Mouse (Mus musculus): ENCODE results near the gene Tbc1d1.

Tbc1d1 gene

DNA sequence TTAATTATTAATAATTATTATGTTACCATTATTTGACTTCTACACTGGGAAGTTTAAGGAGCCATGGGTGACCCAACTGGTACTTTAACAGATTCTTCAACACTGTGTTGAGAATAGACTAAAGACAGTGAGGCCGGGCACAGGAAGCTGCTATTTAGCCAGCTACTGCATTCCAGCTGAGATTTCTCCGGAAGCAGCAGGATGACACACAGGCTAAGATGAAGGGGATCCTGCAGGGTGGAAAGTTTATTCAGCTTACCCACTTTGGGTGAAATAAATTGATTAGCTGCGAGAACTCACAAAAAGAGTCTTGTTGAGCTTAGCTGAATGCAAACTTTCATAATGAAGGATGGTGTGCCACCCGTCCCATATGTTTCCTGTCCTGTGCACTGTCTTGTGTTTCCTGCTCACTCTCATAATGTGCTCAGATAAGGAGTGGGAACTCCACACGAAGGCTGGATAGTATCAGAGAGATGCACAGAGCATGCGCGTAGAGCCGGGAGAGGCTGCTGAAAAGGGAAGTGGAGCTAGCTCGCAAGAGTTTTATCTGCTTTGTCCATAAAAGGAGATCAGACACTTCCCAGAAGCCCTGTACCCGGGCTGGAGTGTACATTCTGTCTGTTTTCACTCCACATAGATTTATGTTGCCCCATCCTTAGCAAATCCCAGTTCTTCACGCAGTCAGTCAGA lies at the start of gene Tbc1d1:
Gene Tbc1d1 (plus strand): TSS at position 445 of the 690 bp plus-strand sequence.
- no peak for DNase-seq (ENCODE audit: low read depth, low spot score)

DNA sequence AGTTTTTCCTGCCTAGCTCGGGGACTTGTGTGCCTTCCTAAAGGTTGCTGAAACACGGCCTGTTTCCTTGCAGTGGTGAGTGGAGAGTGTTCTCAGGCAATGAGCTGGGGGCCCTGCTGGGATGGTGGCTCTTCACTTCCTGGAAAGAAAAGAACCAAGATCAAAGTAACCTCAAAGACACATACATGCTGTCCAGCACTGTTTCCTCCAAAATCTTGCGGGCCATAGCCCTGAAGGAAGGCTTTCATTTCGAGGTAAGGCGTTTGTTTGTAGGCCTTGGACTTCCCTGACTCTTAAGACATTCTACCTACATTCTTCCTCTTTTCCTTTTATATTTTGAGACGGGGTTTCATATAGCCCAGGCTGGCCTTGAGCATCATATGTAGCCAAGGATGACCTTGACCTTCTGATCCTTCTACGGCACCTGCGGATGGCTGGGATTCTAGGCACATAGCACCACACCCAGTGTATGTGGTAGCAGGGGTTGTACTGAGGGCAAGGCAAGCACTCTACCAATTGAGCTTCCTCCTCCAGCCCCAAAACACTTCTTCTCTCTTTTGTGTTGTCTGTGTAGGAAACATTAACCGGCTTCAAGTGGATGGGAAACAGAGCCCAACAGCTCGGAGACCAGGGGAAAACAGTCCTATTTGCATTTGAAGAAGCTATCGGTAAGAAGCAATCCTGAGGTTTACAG lies 48.4 kb upstream of the Tbc1d1 start:
- no peak for DNase-seq (ENCODE audit: low read depth, low spot score)

GRCm38 (mm10) chr5:64109217-64109616 lies 46.9 kb upstream of the Tbc1d1 start:
- no peak for DNase-seq (ENCODE audit: low read depth, low spot score)

- DNase-seq (ENCODE audit: low read depth, low spot score): no peak
Measured at GRCm38 (mm10) chr5:64112360-64112759, 43.7 kb upstream of the Tbc1d1 start.

GRCm38 (mm10) chr5:64114210-64114609 lies 41.9 kb upstream of the Tbc1d1 start:
- no peak for DNase-seq (ENCODE audit: low read depth, low spot score)

DNA sequence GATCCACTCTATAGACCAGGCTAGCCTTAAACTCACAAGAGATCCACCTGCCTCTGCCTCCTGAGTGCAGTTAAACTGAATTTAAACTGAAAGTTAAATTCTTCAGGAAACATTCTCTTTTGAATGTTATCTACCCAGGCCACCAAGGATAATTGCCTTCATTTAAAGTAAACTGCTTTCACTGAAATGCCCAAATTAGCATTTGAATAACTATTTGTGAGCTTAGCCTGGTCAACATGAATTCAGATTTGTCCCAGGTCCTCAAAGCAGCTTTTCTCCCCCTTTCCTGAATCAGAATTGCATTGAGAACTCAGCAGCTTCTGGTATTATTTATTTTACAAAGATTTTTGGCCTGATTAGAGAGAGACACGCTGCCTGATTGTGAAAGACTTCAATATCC lies 38.9 kb upstream of the Tbc1d1 start:
- no peak for DNase-seq (ENCODE audit: low read depth, low spot score)

DNA sequence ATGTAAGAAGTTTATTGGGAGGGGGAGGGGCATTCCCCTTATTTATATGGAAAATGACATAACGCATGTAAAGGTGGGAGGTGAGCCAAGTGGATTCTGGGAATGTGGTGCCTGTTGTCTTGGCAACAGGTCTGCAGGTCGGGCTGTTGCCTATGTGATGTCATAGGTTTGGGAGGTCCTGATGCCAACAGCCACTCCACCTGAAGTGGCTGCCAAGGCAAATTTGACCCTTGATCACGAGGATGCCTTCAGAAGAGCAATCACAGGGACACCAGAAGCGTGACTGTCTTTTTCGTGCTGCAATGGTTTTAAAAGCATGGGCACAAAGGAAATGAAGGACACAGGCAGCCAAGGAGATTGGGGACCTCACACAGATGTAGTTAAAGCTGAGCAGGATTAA lies 30.3 kb upstream of the Tbc1d1 start:
- DNase-seq (ENCODE audit: low read depth, low spot score): no peak

DNA sequence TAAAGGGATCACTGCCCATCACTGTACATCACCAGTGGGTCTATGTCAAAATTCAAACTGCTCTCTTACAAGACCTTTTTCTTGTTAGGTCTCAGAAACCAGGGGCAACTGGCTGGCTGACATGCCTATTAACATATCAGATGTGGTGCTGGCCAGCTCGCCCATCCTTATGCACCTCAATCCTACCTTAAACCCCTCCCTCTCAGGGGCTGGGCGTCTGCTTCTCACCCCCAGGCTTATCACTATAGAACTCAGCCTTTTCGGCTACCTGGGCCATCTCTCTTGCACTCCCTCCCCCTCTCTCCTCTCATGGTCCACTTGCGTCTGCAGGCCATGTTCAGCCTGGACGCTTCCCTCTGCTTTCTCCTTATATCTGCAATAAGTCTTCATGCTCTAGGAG lies 24.6 kb upstream of the Tbc1d1 start:
- no peak for DNase-seq (ENCODE audit: low read depth, low spot score)

- no peak for DNase-seq (ENCODE audit: low read depth, low spot score)
Measured at GRCm38 (mm10) chr5:64133901-64134300, 22.2 kb upstream of the Tbc1d1 start.

GRCm38 (mm10) chr5:64136325-64136724 lies 19.8 kb upstream of the Tbc1d1 start:
- DNase-seq (ENCODE audit: low read depth, low spot score): no peak

GRCm38 (mm10) chr5:64140202-64140601 lies 15.9 kb upstream of the Tbc1d1 start:
- no peak for DNase-seq (ENCODE audit: low read depth, low spot score)

DNA sequence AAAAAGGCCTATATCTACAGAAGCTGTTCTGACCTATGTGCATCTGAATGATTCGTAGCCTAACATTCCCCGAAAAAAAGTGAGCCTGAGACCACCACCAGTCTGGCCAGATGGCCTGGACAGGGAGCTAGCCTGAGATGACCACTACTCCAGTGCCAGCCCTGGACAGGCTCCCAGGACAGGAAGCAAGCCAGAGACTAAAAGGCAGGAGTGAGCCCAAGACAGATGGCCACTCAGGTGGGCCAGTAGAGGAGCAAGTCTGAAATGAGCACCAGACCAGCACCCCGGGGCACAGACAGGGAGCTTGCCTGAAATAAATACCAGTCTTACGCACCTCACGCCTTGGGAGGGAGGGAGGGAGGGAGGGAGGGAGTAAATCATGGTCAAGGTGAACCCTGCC lies 11.8 kb upstream of the Tbc1d1 start:
- no peak for DNase-seq (ENCODE audit: low read depth, low spot score)

- no peak for DNase-seq (ENCODE audit: low read depth, low spot score)
Measured at GRCm38 (mm10) chr5:64146384-64147005, 9.6 kb upstream of the Tbc1d1 start.

DNA sequence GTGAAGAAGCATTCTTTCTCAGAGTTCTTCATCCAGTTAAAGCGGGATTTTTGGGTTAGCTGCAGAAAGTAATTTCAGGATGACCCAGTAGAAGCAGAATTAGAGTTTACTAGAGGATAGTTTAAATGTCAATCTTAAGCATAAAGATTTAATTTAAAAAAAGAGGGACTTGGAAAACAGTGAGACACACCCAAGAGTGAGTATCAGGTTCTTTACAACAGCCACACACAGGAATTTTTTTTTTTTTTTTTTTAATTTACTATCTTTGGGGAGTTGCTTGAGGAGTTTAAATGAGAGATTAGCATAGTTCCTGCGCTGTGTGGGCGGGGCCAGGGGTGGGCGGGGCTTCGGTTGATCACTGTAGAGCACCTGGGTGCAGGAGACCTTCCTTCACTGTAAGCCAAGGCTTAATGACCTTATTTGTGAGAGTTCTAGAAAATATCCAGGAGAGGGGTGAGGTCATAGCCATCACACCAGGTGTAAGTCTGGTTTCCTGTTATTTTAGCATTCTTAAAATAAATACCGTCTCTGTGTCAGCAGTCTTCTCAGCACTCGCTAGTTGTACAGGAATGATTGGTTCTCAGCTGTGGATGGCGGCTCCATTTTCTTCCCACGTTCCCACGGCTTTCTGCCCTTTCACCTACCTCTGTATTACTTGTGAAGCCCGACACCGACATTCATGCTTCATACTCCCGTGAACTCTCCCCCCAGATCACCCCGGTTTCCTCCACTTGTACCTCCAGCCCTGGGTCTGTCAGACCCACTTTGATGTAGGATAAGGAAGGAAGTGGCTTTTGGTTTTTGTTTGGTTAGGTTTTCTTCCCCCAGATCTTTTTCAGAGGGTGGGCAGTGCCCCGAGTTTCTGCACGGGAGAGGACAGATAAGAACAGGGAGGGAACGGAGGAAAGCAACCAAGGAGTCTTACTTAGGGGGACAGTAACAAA lies 6.6 kb upstream of the Tbc1d1 start:
- no peak for DNase-seq (ENCODE audit: low read depth, low spot score)

GRCm38 (mm10) chr5:64153319-64153718 lies 2.8 kb upstream of the Tbc1d1 start:
- DNase-seq (ENCODE audit: low read depth, low spot score): no peak

- DNase-seq (ENCODE audit: low read depth, low spot score): no peak
Measured at GRCm38 (mm10) chr5:64156579-64156978, 474 bp downstream of the Tbc1d1 start.

- DNase-seq (ENCODE audit: low read depth, low spot score): no peak
Measured at GRCm38 (mm10) chr5:64157926-64158325, 1.8 kb downstream of the Tbc1d1 start.

DNA sequence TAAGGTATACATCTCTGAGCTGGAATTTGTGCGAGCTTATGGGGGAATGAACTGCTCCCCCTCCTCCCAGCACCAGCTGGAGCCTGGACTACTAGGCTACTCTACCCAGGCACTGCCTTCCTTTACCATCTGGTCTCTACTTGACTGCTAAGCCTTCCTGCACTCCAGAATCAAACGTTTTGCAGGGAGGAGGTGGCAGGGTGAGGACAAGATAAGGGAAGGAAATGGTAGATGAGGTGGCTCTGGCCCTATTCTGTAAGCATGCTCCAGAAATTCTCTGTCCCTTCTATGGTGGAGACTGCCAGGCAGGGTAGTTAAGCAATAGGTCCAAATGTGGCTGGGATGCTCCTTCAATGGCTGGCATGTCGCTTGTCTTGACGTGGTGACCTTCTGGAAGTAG lies 2.4 kb downstream of the Tbc1d1 start:
- DNase-seq (ENCODE audit: low read depth, low spot score): no peak

- DNase-seq (ENCODE audit: low read depth, low spot score): peak; percentile 28
Measured at GRCm38 (mm10) chr5:64159065-64159780, 3.1 kb downstream of the Tbc1d1 start.

DNA sequence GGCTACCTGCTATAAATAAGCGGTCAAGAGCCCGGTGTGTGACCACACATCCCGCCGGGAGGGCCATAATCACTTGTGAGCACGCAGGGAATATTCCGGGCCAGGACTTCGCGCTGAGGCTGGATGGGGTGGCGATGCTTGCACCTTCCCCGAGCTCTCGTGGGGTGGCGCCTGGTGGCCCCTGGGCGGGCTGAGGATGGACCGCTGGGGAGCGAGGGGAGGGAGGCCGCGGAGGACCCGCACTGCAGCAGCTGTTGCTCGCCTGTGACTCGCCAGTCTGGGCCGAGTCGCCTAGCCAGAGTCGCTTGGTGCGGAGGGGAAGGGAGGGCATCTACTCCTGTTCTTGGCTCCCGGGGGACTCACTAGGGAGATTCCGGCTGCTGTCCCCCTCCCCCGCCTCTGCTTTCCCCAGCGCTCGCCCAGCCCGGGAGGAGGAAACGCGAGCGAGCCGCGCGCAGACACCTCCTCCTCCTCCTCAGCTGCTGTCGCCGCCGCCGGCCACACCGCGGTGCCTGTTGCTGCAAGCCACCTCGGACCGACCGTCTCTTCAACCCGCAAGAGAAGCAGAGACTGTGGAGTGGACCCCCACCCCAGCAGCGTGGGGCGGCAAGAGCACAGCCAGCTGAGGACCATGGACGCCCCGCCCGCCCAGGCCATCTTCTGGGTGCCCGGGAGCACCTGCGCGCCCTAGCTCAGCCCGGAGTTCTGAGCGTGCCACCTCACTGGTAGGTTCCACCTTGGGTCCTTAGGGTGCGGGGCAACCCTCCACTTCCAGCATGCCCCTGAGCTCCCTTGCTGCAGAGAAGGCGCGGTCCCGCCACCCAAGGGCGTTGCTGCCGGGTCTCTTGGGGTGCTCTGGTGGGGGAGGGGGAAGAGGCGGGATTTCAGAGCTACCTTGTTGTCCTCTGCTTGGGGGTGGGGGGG lies 3.9 kb downstream of the Tbc1d1 start:
- peak; percentile 30 for DNase-seq (ENCODE audit: low read depth, low spot score)

All from retina, postnatal 7 days (tissue).